Mouse (Mus musculus): ENCODE measurements around the gene Abat.

DNA sequence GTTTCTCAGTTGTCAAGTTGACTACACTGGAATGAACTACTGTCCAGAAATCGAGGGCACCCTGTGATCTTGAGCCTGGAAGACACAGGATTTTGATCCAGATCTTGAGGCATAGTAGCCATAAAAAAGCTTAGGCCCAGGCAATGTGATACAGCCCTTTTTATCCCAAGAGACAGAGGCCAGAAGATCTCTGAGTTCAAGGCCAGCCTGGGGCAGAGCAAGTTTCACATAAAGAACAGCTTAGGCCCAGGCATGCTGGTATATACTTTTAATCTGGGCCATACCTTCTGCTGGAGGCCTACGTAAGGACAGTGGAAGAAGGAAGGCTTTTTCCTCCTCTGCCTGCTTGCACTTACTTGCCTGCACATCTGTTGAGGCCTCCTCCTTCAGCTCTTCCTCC lies 51.6 kb downstream of the Abat start:
- TF ChIP-seq CTCF (IDR thresholded peaks at IDR 0.05; ENCODE audit: low read depth, low read length) (no peak), POLR2A (IDR thresholded peaks at IDR 0.05; ENCODE audit: extremely low read depth, insufficient read depth, low read length) (no peak)

Measured in liver, adult 2 months (tissue).